Comparison of ENCODE assay signal across 15 mouse cellular contexts in the genomic region with DNA sequence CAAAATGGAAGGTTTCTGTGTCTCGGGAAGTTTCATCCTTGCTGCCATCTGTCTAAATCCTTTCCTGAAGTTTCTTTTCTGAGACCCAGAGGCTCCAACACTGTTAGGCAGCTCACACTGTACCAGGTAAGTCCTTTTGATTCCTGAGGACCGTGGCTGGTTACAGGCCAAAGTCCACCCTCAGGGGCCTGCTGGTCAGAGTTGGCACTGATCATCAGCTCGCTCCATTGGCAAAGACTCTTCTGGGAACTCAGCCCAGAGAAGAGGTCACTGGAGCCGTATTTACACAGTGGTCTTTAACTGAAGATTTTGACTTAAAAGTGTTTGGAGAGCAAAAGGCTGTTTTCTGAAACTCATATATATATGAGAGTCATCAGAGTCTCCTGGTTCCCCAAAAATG. TPM values are rescaled to one million over a fixed set of nuclear protein-coding genes. Genes with fewer than 3 reads are reported as not detected.
DNase-seq lines count a peak whose midpoint lies in the region; ATAC-seq lines count a peak whose summit lies in the region.
"Had no signal": no experiment of that assay in that cellular context is flagged by ENCODE, and none has a peak within 500 bp of the region (broad histone marks: within the 10 kb centered on the region; RNA-seq: fewer than 3 reads in every experiment).

No protein-coding gene starts in this region.

- DNase-seq in kidney, adult 18-20 months: peak; percentile 80
- DNase-seq in 3T3-L1 (ENCODE audit: low read depth, low spot score): peak; percentile 40
- DNase-seq in adrenal gland, postnatal 36 days: peak; percentile 32 to 64
- DNase-seq in cerebellum, postnatal 25 days: peak; percentile 83 to 88
- DNase-seq in left cerebral cortex, adult 11 months (ENCODE audit: low spot score): no peak
- DNase-seq in frontal cortex, postnatal 25 days (ENCODE audit: low spot score in 2 of 2): no peak
- DNase-seq: heart, postnatal 10 days; liver, embryonic 13.5 days; lung, postnatal 4 days; right cerebral cortex, postnatal 25 days; thymus, adult 18-20 months had no signal

- no peaks in the 10 kb centered on the region for H3K4me1 ChIP-seq in kidney, embryonic 14.5 days (ENCODE audit: control insufficient read depth, insufficient read depth, low read length)
- H3K4me1 ChIP-seq: liver, embryonic 13.5 days had no signal

- no peak overlapping the region for H3K4me2 ChIP-seq in kidney, embryonic 14.5 days (replicated peaks; ENCODE audit: low read depth, low read length)
- H3K4me2 ChIP-seq: liver, embryonic 13.5 days; midbrain, embryonic 12.5 days had no signal

- no peak overlapping the region for H3K4me3 ChIP-seq in kidney, embryonic 14.5 days (ENCODE audit: low read length)
- H3K4me3 ChIP-seq: liver, embryonic 13.5 days; midbrain, embryonic 12.5 days had no signal

- no peaks in the 10 kb centered on the region for H3K36me3 ChIP-seq in kidney, embryonic 14.5 days (ENCODE audit: control insufficient read depth, insufficient read depth, low read length)
- H3K36me3 ChIP-seq: liver, embryonic 13.5 days; midbrain, embryonic 12.5 days had no signal

- 80% methylated on average over 4 of the region's 4 CpGs for WGBS in kidney, embryonic 14.5 days

- H3K27me3 ChIP-seq in kidney, embryonic 14.5 days (ENCODE audit: control insufficient read depth, insufficient read depth, low read length): no peaks in the 10 kb centered on the region

- ATAC-seq in kidney, embryonic 14.5 days (ENCODE audit: low FRiP score, low TSS enrichment): no peak
- ATAC-seq: CD4-positive, CD25-positive, alpha-beta regulatory T cell, adult 4 months; hindbrain, embryonic 16.5 days had no signal

- H3K9ac ChIP-seq in kidney, embryonic 14.5 days (ENCODE audit: low read depth, low read length): no peak overlapping the region
- H3K9ac ChIP-seq: liver, embryonic 13.5 days; midbrain, embryonic 12.5 days had no signal

- no peaks in the 10 kb centered on the region for H3K9me3 ChIP-seq in kidney, embryonic 14.5 days (ENCODE audit: control insufficient read depth, low read length)
- H3K9me3 ChIP-seq: liver, embryonic 13.5 days; midbrain, embryonic 12.5 days had no signal

- H3K27ac ChIP-seq in kidney, embryonic 14.5 days (ENCODE audit: low read depth, low read length): no peak overlapping the region
- H3K27ac ChIP-seq: liver, embryonic 13.5 days; midbrain, embryonic 12.5 days had no signal

RNA-seq across cellular contexts. Expression of a gene that starts 12.9 kb away (rescaled TPM):
- 3.5 and 7.8 TPM in 2 replicates for polyA plus RNA-seq in kidney, embryonic 14.5 days (2014; fragmentation: Nextera tagmentation; extraction: Ambion mirVana)
- total RNA-seq in adrenal gland, postnatal 36 days (2021): 1 to 10 TPM; 2.7 to 3.4 TPM
- polyA plus RNA-seq: CD4-positive, CD25-positive, alpha-beta regulatory T cell, adult 4 months had no signal

RNA-seq across cellular contexts. Expression of a gene that starts 50.8 kb away (rescaled TPM):
- polyA plus RNA-seq in kidney, embryonic 14.5 days (2014; fragmentation: Nextera tagmentation; extraction: Ambion mirVana): 52.7 and 55.4 TPM in 2 replicates
- 10 to 100 TPM; 29.2 to 29.5 TPM for total RNA-seq in adrenal gland, postnatal 36 days (2021)

Comparison
In these comparisons a context has a peak if more than half of its experiments do, and no peak if none do; other contexts are left out.
1. DNase-seq: peak in kidney, adult 18-20 months (single experiment), 3T3-L1 (single experiment), adrenal gland, postnatal 36 days (2 of 2) and cerebellum, postnatal 25 days (2 of 2); none in left cerebral cortex, adult 11 months (single experiment) and frontal cortex, postnatal 25 days (0 of 2).